Mouse (Mus musculus): ENCODE measurements at regions not wholly inside any gene's neighbourhood (a gene's known extent, or its start where the extent isn't known, plus 50 kb on each side); places are given as distances from the start of the nearest gene placed in this dataset.

DNA sequence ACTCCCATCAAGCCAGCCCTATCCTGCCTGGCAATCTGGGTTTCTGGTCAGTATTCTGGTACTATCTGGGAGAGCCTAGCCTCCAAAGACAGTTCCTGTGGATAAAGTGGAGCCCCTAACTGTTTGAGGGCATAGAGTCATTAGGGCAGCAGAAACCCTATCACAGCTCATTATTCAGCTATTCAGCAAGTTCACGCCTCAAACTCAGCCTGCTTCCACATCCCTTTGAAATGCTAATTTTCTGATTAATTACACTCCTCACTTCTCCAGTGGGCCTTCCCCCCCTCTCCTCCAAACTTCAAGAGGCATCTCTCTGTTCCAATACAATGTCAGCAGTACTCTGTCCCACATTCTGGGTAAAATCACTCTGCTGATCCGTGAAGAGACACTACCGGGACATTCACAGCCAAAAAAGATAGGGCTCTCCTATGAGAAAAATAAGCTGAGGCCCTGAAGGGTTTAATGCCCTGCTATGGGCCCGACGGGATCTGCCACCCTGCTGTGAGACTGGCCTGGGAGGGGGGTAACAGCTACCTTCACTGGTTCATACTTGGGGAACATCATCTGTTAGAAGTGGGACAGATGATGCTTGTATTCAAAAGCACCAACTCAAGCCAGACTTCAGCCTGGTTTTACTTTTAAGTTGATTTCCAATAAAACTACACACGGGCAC is 220.0 kb upstream of the Zdhhc25 start:
- no peak for DNase-seq

DNA sequence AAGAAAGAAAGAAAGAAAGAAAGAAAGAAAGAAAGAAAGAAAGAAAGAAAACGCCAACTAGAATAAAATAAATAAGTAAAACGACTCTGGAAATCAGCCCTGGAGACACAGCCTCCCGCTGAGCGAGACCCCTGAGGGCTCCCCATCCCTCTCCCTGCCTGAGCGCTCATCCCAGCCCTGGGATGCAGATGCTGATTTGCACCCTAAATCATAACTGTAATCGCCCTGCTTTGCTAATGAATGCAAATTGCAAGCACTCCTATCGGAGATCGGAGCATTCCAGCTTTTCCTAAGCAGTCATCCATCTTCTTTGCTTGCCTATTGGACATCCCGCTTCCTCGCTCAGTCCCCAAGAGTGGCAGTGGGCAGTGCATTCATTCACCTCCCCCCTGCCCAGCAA is 218.7 kb upstream of the Zdhhc25 start:
- DNase-seq, result no peak

DNA sequence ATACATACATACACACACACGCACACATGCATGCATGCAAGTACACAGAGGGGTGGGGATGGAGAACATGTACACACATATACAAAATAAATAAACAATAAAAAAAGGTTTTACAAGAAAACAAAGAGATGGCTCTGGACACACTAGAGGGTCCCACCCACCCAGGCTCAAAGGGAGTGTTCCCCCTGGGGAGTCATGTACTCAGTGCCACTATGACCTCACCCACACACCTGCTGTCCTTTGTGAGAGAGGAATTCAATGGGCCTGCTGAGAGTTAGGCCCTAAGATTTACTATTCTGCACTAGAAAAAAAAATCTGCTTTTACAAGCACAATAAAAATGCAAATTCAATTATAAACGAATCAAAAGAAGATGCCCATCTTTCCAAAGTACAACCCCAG is 214.2 kb upstream of the Zdhhc25 start:
- no peak for DNase-seq

DNA sequence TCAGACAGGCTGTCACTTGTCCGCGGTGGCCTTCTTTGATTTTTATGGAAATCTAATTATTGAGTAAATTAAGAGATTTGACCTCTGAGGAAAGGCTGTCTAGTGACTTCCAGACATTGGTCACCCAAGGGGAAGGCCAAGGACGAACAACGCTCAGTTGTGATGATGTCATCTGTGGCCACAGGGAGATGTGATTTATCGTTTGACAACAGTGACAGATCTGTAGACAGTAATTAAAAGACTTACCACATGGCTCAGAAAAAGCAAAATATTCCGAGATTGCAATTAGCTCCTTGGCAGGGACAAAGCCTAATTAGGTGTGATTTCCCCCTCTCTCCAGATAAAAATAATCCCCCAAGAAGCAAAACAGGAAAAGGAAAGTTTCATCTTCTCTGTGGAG is 213.4 kb upstream of the Zdhhc25 start:
- DNase-seq, result no peak

DNA sequence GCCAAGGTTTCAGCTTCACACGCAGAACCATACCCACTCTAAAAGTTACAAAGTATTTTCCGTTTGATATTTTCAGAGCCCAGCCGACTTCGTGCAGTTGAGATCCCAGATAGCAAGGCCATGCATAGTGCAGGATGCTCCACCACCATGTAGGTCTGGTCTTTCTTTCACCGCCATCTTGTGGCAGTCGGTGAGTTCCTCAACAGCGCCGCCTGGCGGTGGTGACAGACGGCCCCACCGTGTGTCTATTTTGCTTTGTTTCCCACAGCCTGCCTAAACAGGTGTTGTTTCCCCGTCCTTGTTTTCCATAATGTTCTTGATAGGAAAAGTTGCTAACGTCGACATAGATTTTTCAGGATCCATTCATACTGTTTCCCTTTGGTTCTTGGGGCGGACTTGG is 208.3 kb upstream of the Zdhhc25 start:
- no peak for DNase-seq

DNA sequence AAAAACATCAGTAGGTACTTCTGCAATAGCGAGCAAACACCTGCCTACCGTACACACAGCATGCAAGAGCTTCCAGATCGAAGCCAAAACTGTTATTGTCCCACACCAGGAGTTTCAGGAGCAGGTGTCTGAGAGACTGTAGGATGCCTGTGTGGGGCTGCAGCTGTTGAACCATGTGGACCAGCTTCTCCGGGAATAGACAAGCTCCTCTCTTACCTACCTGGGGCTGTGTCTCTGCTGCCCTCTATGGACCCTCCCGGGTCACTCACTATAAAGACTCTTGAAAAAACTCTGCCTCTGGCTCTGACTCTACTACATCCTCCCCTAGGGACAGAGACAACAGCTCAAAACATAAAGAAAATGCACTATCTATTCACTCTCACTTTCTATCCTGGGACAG is 201.0 kb upstream of the Zdhhc25 start:
- DNase-seq, result peak; percentile 16 to 20

DNA sequence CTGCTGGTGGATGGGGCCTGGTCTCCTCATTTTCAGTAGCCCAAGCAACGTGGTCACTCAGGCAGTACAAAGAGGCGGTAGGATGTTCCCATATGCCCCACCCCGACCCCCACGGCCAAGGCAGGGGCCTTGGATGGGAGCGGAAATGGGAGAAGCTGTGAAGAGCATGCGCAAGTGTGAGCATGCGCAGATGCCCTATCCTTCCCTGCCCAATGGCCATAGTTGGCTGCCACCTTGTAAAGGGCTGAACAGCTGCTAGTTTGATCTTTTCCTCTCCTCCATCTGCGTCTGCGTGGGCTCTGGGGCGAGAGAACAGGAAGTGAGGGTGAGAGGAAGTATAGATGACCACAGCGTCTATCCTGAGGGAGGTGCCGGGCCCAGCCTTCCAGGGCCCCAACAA is 200.1 kb upstream of the Zdhhc25 start:
- DNase-seq, result no peak

DNA sequence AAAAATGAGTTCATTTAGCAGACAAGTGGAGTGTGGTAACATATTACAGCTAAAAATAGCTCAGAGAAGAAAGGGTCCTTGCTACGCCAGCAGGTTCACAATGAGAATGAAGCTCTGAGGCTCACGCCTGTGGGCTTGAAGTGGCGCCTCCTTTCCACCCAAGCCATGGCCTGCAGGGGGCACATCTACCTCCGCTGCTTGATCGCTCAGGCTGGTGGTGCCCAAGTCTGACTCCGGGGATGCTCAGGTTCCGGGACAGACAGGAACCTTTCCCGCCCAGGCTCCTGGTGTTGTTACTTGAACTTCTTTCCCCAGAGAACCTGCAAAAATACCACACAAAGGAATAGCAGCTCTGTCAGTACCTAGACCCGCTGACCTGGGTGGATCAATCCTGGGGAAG is 199.3 kb upstream of the Zdhhc25 start:
- DNase-seq, result peak; percentile 5

DNA sequence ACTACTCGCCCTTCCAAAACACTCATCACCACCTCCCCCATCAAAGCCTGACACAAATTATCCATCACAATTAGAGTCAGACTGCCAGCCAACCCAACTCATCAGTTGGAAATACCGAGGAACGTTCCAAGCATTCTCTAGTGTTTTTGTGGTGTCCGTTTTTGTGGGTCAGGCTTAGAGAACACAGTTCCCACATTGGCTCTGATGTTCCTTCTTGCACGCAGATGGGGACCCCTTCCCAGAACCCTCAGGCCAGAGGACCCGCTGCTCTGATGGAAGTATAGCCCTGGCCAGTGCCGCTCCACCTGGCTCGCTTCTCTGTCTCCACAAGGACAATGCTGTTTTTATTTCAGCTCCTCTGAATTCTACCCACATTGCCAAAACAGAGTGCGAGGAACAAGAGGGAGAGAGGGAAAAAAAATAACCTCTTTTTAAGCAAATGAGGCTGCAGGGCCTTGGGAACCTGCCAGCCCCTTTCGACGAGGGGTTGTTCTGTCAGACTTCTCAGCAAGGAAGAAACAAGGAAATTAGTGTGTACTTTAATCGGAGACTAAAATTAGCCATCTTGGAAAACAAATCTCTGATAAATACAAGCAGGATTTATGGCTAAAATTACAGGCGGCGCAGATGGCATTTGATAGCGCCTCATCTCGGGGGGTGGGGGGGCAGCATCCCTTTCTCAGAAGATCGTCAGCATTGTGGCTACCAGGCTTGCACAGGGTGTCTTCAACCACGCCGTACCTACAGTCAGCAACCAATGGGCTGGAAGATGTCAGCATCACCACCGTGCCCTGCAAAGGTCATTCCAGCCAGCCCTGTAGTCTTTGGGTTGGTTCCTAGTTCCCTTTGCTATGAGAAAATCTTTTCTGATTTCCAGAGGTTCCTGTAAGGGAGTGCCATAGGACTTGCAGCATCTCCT is 191.4 kb upstream of the Zdhhc25 start:
- no peak for DNase-seq

DNA sequence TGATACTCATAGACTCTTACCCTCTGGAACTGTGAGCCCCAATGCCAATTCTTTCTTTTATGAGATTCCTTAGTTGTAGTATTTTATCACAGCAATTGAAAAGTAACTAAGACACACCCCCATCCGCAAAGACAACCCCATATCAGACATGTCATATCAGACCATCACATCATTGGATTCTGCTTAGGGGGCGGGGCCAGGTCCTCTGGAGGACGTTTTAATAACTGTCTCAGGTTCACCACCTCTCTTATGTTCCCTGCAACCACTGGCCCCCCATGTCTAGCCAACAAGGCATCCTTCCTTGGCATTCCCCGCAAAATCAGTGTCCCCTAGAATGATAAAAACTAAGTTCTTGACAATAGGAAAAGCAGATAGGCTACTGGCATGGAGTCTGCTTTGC is 185.9 kb upstream of the Zdhhc25 start:
- no peak for DNase-seq

DNA sequence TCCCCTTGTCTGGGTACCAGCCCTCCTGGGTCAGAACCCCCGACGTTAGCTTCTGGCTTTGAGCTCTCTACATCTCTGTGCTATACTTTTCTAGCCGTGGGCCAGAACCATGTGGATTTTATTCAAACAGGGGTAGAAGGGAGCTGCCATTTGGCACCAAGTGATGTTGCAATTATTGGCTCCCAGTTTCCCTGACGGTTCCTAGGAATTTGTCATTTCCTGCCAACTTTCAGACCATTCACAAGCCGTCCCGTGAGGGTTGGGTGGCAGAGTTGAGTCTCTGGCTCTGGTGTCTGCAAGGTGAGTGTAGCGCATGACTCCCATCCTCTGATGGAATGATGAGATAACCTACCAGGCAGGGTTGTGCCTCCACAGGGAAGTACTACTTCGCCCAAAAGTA is 181.2 kb upstream of the Zdhhc25 start:
- no peak for DNase-seq

DNA sequence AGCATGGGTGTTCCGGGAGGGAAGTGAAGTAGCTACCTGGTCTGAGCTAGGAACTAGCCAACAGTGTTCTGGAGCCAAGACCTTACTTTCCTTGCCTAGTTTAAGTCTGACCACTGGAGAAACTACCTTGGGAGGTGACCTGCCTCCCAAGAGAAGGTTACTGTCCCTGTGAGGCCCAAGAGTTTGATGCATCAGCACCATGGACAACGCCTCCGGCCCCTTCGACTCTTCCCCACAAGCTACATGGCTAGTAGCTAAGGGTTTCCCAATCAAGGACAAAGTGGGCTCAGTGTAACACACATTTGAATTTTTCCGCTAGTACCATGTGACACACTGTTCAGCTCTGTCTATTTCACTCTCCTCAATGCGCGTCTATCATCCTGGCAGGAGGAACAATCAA is 171.7 kb upstream of the Zdhhc25 start:
- DNase-seq, result peak; percentile 46 to 53

DNA sequence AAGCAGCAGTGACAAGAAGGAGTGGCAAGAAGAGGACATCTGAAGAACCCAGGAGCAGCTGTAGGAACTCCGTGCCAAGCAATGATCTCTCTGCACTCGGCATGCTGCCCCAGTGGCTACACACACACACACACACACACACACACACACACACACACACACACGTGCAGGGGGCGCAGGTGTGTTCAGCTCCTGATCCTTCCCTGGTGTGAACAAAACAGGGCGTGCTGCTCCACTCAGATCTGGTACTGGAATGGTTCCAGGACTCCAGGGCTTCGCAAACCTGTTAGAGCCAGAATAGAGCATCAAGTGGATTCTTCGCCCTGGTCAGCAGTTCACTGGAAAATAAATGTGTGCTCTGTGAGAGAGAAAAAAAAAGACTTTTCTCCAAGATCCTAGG is 169.2 kb upstream of the Zdhhc25 start:
- DNase-seq, result no peak

DNA sequence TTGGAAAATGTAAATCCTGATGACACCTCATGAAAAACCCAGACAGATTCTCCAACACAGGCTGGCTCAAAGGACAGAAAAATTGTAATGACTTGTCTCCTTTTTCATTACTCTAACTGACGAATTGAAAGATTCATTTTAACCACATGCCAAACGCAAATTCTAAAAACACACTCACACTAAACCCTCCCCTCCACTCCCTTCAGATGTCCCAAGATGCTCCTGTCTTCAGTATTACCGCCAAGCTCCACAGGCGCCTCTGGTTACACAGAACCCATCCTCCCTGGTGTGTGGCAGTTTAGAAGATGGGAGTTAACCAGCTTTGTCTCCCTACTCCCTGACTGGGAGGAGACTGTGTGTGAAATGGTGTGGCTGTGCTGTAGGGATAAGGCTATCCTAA is 151.8 kb upstream of the Zdhhc25 start:
- no peak for DNase-seq

DNA sequence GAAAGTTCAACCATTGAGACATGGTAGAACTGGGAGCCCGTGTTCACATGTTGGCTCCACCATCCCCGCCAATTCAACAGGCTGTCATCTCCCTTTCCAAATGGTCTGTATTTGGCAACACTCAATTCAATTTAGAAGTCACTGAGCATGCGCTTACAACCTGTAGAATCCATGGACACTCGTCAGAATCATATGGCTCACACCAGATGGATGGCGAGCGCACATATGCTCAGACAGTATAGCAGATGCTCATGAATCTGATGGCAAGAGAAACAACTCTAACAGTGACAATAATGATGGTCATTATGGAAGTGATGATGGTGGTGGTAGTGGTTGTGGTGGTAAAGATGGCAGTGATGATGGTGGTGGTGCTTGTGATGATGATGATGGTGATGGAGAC is 148.9 kb upstream of the Zdhhc25 start:
- no peak for DNase-seq

DNA sequence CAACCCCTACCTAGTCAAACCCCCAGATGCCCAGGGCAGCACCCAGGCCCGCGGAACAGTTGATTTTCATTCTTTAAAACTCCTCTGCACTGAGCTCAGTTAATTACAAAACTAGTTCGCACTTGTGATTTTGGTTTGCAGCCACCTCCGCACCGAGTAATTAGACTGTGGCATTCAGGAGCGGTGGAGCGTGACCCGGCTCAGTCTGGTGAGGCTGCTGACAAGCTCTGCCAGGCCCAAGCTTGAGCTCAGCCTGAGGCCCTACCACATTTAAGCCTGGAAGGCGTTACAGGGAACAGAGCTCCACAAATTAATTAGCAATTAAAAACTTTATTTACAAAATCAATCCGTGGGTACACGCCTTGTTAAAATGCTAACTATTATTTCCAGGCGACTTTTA is 132.0 kb upstream of the Zdhhc25 start:
- peak; percentile 73 to 81 for DNase-seq

DNA sequence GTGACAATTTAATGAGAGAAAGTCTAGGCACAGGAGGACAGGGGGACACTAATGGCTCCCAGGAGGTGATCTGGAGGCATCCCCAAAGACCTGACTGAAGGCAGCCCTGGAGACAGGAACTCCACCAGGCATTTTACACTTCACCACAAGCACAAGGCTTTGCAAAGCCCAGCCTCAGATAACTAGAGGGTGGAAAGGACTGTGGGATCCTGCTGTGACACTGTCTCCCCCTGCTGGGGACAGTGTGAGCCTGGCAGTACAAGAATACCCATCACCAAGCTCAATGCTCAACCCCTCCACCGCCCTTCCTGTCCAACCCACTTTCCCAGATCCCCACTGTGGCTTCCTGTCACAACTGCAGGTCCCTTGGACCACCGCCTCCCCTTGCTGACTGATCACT is 131.3 kb upstream of the Zdhhc25 start:
- peak; percentile 58 to 70 for DNase-seq

DNA sequence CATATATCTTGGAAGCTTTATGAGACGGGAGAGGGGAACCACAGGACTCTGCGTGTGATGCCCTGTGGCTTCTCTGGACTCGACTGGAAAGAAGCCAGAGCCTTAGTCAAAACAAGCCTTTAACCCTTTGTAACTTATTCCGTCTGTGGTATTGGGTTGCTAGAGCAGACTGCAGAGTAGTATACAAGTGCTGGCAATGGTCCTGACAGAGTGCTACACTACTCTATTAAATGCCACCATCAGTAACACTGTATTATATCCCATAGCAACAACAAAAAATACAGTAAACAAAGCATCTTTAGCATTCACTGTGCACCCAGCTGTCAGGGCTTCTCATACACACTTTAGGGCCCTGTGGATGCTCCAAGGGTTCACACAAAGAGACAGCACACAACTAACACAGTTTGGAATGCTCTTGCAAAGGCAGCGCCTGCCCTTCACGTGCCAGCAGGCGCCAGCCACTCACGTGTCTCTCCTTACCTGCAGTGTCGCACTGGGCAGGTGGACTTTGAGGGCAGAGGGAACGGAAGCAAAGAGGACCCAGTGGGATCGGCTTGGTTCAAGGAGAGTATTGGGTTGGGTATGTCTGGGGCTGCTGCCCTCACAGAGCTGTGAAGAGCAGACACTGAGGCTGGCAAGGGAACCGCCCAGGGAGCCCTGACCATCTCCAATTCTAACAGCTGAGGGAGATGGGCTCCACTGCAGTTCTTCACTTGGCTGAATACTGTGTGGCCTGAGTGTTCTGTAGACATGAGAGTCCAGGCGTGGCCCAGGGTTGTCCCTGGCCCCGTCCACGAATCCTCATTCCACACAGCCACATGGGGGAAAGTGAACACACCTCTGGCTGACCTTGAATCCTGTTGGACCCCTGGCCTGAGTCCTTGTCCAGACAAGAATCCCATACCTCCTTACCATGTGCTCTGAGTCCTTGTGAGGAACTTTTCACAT is 130.3 kb upstream of the Zdhhc25 start:
- DNase-seq, result no peak

DNA sequence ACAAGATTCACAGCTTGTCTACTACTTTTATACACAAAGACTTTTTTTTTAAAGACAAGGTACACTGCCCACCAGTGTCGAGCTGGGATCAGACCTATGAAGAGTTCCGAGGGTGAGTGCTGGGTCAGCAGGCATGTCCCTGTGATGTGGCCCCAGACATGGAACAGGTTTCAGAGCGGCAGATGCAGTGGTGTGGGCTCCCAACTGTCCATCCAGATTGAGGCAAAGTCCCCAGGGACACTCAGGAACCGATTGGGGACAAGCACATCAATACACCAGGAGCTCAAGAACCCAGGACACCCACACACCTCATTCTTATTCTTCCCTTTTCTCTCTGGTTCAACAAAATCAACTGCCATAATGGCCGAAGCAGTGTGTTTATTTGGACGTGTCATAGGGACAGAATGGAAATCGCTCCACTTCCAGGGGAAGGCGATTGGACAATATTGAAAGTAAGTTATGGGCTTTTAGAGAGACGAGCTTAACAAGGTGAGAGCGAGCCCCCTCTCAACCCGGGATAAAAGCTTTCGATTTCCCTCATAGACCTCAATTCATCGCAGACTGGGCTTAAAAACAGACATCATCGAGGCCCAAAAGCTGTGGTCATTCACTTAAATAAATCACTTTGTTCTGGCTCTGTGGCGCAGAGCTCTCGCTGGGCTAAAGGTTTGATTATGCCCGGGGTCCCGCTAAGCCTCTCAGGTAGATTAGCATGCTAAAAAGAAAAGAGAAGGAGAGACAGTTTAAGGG is 127.6 kb upstream of the Zdhhc25 start:
- no peak for DNase-seq

DNA sequence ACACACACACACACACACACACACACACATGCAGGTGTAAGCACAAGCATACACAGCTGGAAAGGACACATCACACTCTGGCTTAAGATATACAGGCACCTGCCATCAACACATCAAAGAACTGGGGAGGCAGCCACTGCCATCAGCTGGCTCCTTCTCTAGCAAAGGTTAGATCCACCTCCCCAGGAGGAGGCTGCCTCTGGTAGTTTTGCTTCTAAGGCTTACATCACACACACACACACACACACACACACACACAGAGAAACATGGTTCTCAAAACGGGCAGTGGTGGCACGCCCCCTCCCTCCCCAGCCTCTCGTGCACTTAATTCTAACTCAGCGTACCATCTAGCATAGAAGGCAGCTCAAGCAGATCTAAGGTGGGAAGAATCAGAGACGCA is 126.9 kb upstream of the Zdhhc25 start:
- DNase-seq, result no peak

DNA sequence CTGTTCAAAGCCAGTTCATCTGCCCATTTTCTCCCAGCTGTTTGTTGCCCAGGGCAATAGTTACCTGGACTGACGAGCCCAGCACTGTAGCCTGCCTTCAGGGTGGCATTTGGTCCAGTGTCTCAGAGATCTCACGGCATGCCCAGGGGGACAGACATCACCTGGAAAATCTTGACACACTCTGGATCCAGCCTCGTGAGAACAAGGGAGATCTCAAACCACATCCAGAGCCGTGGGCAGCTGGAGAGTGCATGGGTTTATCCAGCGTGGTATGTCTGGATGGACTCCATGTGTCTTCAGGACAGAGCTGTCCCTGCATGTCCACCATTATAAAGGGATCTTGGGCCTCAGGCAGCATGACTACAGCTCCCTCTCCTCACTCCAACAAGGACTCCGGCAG is 116.6 kb upstream of the Zdhhc25 start:
- DNase-seq, result no peak

DNA sequence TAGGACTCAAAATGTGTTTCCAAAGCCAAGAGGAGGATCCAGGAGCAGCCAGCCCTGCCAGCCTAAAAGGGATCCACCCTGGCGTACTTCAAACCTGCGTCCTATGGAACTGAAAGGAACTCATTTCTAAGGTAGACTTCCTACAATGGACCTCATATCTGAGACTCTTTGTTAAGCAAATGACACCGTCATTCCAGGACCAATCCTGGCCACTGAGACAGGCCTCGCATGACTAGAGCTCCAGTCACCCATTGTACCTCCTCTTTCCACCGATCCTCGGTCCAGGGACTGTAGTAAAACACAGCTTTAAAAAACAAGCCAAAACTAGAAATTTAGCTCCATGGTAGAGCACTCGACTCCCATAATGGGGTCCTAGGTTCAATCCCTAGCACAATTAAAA is 110.4 kb upstream of the Zdhhc25 start:
- DNase-seq, result no peak

Data from kidney, postnatal 4 days (tissue).